Mouse (Mus musculus): ENCODE data around the gene Ablim1.
"Not testable (repeated sequence)": the region's sequence is repeated elsewhere in the genome, so short reads cannot be mapped to it uniquely, and the experiment has no call there.

The Ablim1 gene

GRCm38 (mm10) chr19:57155121-57155884 lies 159.4 kb downstream of the Ablim1 start:
- DNase-seq (ENCODE audit: low read depth, low spot score), result no peak

- no peak for DNase-seq (ENCODE audit: low read depth, low spot score)
Observed at GRCm38 (mm10) chr19:57152357-57152756, 162.4 kb downstream of the Ablim1 start.

GRCm38 (mm10) chr19:57151504-57151903 lies 163.2 kb downstream of the Ablim1 start:
- DNase-seq (ENCODE audit: low read depth, low spot score), result no peak

GRCm38 (mm10) chr19:57150275-57150674 lies 164.4 kb downstream of the Ablim1 start:
- peak; percentile 81 for DNase-seq (ENCODE audit: low read depth, low spot score)

GRCm38 (mm10) chr19:57147746-57148145 lies 167.0 kb downstream of the Ablim1 start:
- DNase-seq (ENCODE audit: low read depth, low spot score), result no peak

GRCm38 (mm10) chr19:57146936-57147335 lies 167.8 kb downstream of the Ablim1 start:
- peak; percentile 34 for DNase-seq (ENCODE audit: low read depth, low spot score)

- DNase-seq (ENCODE audit: low read depth, low spot score), result no peak
Observed at GRCm38 (mm10) chr19:57143646-57144045, 171.1 kb downstream of the Ablim1 start.

GRCm38 (mm10) chr19:57141756-57142461 lies 172.8 kb downstream of the Ablim1 start:
- DNase-seq (ENCODE audit: low read depth, low spot score), result peak; percentile 72

- no peak for DNase-seq (ENCODE audit: low read depth, low spot score)
Observed at GRCm38 (mm10) chr19:57140874-57141273, 173.8 kb downstream of the Ablim1 start.

GRCm38 (mm10) chr19:57140071-57140470 lies 174.6 kb downstream of the Ablim1 start:
- no peak for DNase-seq (ENCODE audit: low read depth, low spot score)

GRCm38 (mm10) chr19:57138909-57139617 lies 175.7 kb downstream of the Ablim1 start:
- DNase-seq (ENCODE audit: low read depth, low spot score), result no peak

- DNase-seq (ENCODE audit: low read depth, low spot score), result no peak
Observed at GRCm38 (mm10) chr19:57138469-57138868, 176.2 kb downstream of the Ablim1 start.

GRCm38 (mm10) chr19:57138045-57138444 lies 176.7 kb downstream of the Ablim1 start:
- no peak for DNase-seq (ENCODE audit: low read depth, low spot score)

GRCm38 (mm10) chr19:57136228-57136627 lies 178.5 kb downstream of the Ablim1 start:
- peak; percentile 38 for DNase-seq (ENCODE audit: low read depth, low spot score)

- not testable (repeated sequence) for DNase-seq (ENCODE audit: low read depth, low spot score)
Observed at GRCm38 (mm10) chr19:57135654-57136053, 179.1 kb downstream of the Ablim1 start.

- DNase-seq (ENCODE audit: low read depth, low spot score), result no peak
Observed at GRCm38 (mm10) chr19:57134654-57135348, 179.9 kb downstream of the Ablim1 start.

GRCm38 (mm10) chr19:57132916-57133520 lies 181.7 kb downstream of the Ablim1 start:
- no peak for DNase-seq (ENCODE audit: low read depth, low spot score)

- no peak for DNase-seq (ENCODE audit: low read depth, low spot score)
Observed at GRCm38 (mm10) chr19:57132281-57132680, 182.4 kb downstream of the Ablim1 start.

- no peak for DNase-seq (ENCODE audit: low read depth, low spot score)
Observed at GRCm38 (mm10) chr19:57131366-57131765, 183.4 kb downstream of the Ablim1 start.

GRCm38 (mm10) chr19:57130591-57130990 lies 184.1 kb downstream of the Ablim1 start:
- no peak for DNase-seq (ENCODE audit: low read depth, low spot score)

GRCm38 (mm10) chr19:57129729-57130128 lies 185.0 kb downstream of the Ablim1 start:
- DNase-seq (ENCODE audit: low read depth, low spot score), result peak; percentile 41
